19 mouse cellular contexts compared by ENCODE assay signal in the genomic region with DNA sequence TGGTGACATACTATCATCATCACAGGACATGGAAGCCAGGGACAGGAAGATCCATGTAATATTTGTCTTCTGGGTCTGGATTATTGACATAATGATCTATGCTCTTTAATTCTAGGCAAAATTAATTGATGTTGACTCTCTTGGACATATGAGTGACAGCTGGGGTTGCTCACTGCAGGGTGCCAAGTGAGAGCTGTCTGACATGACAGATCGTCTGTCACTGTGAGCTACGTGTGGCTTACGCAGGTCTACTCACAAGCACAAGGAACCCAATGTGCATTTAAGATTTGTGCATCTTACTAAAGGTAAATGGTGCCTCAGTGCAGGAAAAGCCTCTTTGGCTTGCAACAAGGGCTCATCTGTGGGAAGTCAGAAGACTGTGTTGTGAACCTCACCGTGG.
DNase-seq lines count a peak whose midpoint lies in the region; ATAC-seq and TF ChIP-seq lines count a peak whose summit lies in the region.
"Had no signal": no experiment of that assay in that cellular context is flagged by ENCODE, and none has a peak within 500 bp of the region (broad histone marks: within the 10 kb centered on the region; RNA-seq: fewer than 3 reads in every experiment).

No protein-coding gene starts in this region.

- H3K4me1 ChIP-seq in forebrain, embryonic 15.5 days, result peaks cover 21% of the 10 kb centered on the region
- H3K4me1 ChIP-seq in forebrain, postnatal 0 days (ENCODE audit: insufficient read depth), result 0 out of 2 replicates have a peak, but pooled peaks cover 2% of the 10 kb centered on the region
- peaks cover 11% of the 10 kb centered on the region for H3K4me1 ChIP-seq in hindbrain, embryonic 12.5 days
- H3K4me1 ChIP-seq in hindbrain, embryonic 13.5 days (replicated peaks), result peaks cover 30% of the 10 kb centered on the region
- H3K4me1 ChIP-seq in neural tube, embryonic 15.5 days, result peaks cover 17% of the 10 kb centered on the region
- H3K4me1 ChIP-seq: intestine, embryonic 15.5 days had no signal

- TF ChIP-seq CTCF in forebrain, postnatal 0 days (IDR thresholded peaks at IDR 0.05; ENCODE audit: low read depth), result no peak

- H3K9me3 ChIP-seq in forebrain, embryonic 15.5 days, result no peaks in the 10 kb centered on the region
- no peaks in the 10 kb centered on the region for H3K9me3 ChIP-seq in forebrain, postnatal 0 days (ENCODE audit: low read length)
- no peaks in the 10 kb centered on the region for H3K9me3 ChIP-seq in hindbrain, embryonic 12.5 days (replicated peaks)
- no peaks in the 10 kb centered on the region for H3K9me3 ChIP-seq in hindbrain, embryonic 13.5 days
- no peaks in the 10 kb centered on the region for H3K9me3 ChIP-seq in neural tube, embryonic 15.5 days (replicated peaks)
- H3K9me3 ChIP-seq: hindbrain, embryonic 15.5 days; intestine, embryonic 15.5 days had no signal

- no peak for ATAC-seq in forebrain, embryonic 15.5 days (replicated peaks)
- ATAC-seq in forebrain, postnatal 0 days, result no peak
- ATAC-seq in hindbrain, embryonic 12.5 days (ENCODE audit: low FRiP score), result peak; percentile 46; the same call in 1 of the 2 replicates
- ATAC-seq in hindbrain, embryonic 13.5 days (ENCODE audit: low FRiP score), result no peak
- ATAC-seq in neural tube, embryonic 15.5 days (ENCODE audit: low FRiP score), result no peak
- ATAC-seq: activated CD4-positive, CD25-positive, alpha-beta regulatory T cell, adult 4 months; intestine, embryonic 15.5 days had no signal

- 65% methylated on average over 4 of the region's 4 CpGs for WGBS in forebrain, embryonic 15.5 days
- WGBS in forebrain, postnatal 0 days, result 42% methylated on average over 4 of the region's 4 CpGs
- WGBS in hindbrain, embryonic 12.5 days, result 55% methylated on average over 4 of the region's 4 CpGs
- 60% methylated on average over 4 of the region's 4 CpGs for WGBS in hindbrain, embryonic 13.5 days
- 49% methylated on average over 4 of the region's 4 CpGs for WGBS in neural tube, embryonic 15.5 days

- H3K27me3 ChIP-seq in forebrain, embryonic 15.5 days, result no peaks in the 10 kb centered on the region
- no peaks in the 10 kb centered on the region for H3K27me3 ChIP-seq in forebrain, postnatal 0 days (ENCODE audit: insufficient read depth, low read length)
- H3K27me3 ChIP-seq in hindbrain, embryonic 12.5 days, result no peaks in the 10 kb centered on the region
- no peaks in the 10 kb centered on the region for H3K27me3 ChIP-seq in hindbrain, embryonic 13.5 days
- H3K27me3 ChIP-seq in neural tube, embryonic 15.5 days (replicated peaks), result no peaks in the 10 kb centered on the region
- H3K27me3 ChIP-seq: hindbrain, embryonic 15.5 days; intestine, embryonic 15.5 days had no signal

- no peak overlapping the region for H3K4me2 ChIP-seq in forebrain, embryonic 15.5 days (replicated peaks)
- H3K4me2 ChIP-seq in forebrain, postnatal 0 days (ENCODE audit: low read depth), result no peak overlapping the region
- H3K4me2 ChIP-seq in hindbrain, embryonic 12.5 days (replicated peaks), result no peak overlapping the region
- H3K4me2 ChIP-seq in hindbrain, embryonic 13.5 days, result no peak overlapping the region
- H3K4me2 ChIP-seq in neural tube, embryonic 15.5 days, result no peak overlapping the region
- H3K4me2 ChIP-seq: heart, embryonic 11.5 days; hindbrain, embryonic 15.5 days; intestine, embryonic 15.5 days had no signal

- H3K9ac ChIP-seq in forebrain, embryonic 15.5 days (replicated peaks), result no peak overlapping the region
- H3K9ac ChIP-seq in forebrain, postnatal 0 days, result no peak overlapping the region
- H3K9ac ChIP-seq in hindbrain, embryonic 12.5 days, result no peak overlapping the region
- no peak overlapping the region for H3K9ac ChIP-seq in hindbrain, embryonic 13.5 days
- H3K9ac ChIP-seq in neural tube, embryonic 15.5 days (replicated peaks), result no peak overlapping the region
- H3K9ac ChIP-seq: hindbrain, embryonic 15.5 days; intestine, embryonic 15.5 days had no signal

- H3K36me3 ChIP-seq in forebrain, embryonic 15.5 days, result no peaks in the 10 kb centered on the region
- H3K36me3 ChIP-seq in forebrain, postnatal 0 days (ENCODE audit: insufficient read depth), result no peaks in the 10 kb centered on the region
- no peaks in the 10 kb centered on the region for H3K36me3 ChIP-seq in hindbrain, embryonic 12.5 days
- no peaks in the 10 kb centered on the region for H3K36me3 ChIP-seq in hindbrain, embryonic 13.5 days
- H3K36me3 ChIP-seq in neural tube, embryonic 15.5 days, result no peaks in the 10 kb centered on the region
- H3K36me3 ChIP-seq: hindbrain, embryonic 15.5 days; intestine, embryonic 15.5 days had no signal

- H3K4me3 ChIP-seq in forebrain, embryonic 15.5 days, result no peak overlapping the region
- no peak overlapping the region for H3K4me3 ChIP-seq in forebrain, postnatal 0 days (ENCODE audit: low read depth, low read length)
- H3K4me3 ChIP-seq in hindbrain, embryonic 12.5 days, result no peak overlapping the region
- no peak overlapping the region for H3K4me3 ChIP-seq in hindbrain, embryonic 13.5 days
- H3K4me3 ChIP-seq in neural tube, embryonic 15.5 days (replicated peaks), result no peak overlapping the region
- H3K4me3 ChIP-seq: hindbrain, embryonic 15.5 days; intestine, embryonic 15.5 days had no signal

- H3K27ac ChIP-seq in forebrain, embryonic 15.5 days (replicated peaks), result peak overlapping the region; percentile 36; the same call in 1 of the 2 replicates
- no peak overlapping the region for H3K27ac ChIP-seq in forebrain, postnatal 0 days (ENCODE audit: low read depth, low read length)
- H3K27ac ChIP-seq in hindbrain, embryonic 12.5 days, result no peak overlapping the region
- no peak overlapping the region for H3K27ac ChIP-seq in hindbrain, embryonic 13.5 days
- H3K27ac ChIP-seq in neural tube, embryonic 15.5 days (replicated peaks), result peak overlapping the region; percentile 23; the same call in 1 of the 2 replicates
- H3K27ac ChIP-seq: hindbrain, embryonic 15.5 days; intestine, embryonic 15.5 days had no signal

- peak; percentile 23 to 41 for DNase-seq in cerebellum, postnatal 10 days
- DNase-seq in cerebellum, adult 18-20 months, result no peak
- no peak for DNase-seq in forebrain, postnatal 0 days
- no peak for DNase-seq in neural tube, embryonic 10.5 days (ENCODE audit: extremely low spot score, low spot score)
- DNase-seq: adrenal gland, adult 8-10 months; adrenal gland, postnatal 25 days; cerebellum, adult 11 months; cerebellum, adult 8-10 months; gastrocnemius, postnatal 25 days; kidney, adult 11 months; kidney, adult 8-10 months had no signal

Comparison
In these comparisons a context has a peak if more than half of its experiments do, and no peak if none do; other contexts are left out.
1. DNase-seq: peak in cerebellum, postnatal 10 days (2 of 2); none in cerebellum, adult 18-20 months (0 of 2), forebrain, postnatal 0 days (single experiment) and neural tube, embryonic 10.5 days (single experiment).
2. H3K27ac ChIP-seq: peak in forebrain, embryonic 15.5 days (single experiment) and neural tube, embryonic 15.5 days (single experiment); none in forebrain, postnatal 0 days (single experiment), hindbrain, embryonic 12.5 days (single experiment) and hindbrain, embryonic 13.5 days (single experiment).